Mouse (Mus musculus) lung, adult 10 weeks (tissue): ENCODE measurements around the gene Eri3. TPM values are rescaled to one million over a fixed set of nuclear protein-coding genes. Genes with fewer than 3 reads are reported as not detected.

Experiments
- polyA plus RNA-seq: library from polyadenylated mRNA; stranded (reverse); fragments of 350-450 nt; fragmentation: Illumina TruSeq; extraction: RNeasy Lipid Tissue Mini Kit (QIAGEN cat#74804); gene quantifications from one replicate; pipeline ENCODE4 v1.2.3, GENCODE M21; 2014; ENCODE audit warnings: low read depth, low replicate concordance; ENCODE audit not compliant: insufficient read depth

The Eri3 gene
- 28.6 TPM for polyA plus RNA-seq

DNA sequence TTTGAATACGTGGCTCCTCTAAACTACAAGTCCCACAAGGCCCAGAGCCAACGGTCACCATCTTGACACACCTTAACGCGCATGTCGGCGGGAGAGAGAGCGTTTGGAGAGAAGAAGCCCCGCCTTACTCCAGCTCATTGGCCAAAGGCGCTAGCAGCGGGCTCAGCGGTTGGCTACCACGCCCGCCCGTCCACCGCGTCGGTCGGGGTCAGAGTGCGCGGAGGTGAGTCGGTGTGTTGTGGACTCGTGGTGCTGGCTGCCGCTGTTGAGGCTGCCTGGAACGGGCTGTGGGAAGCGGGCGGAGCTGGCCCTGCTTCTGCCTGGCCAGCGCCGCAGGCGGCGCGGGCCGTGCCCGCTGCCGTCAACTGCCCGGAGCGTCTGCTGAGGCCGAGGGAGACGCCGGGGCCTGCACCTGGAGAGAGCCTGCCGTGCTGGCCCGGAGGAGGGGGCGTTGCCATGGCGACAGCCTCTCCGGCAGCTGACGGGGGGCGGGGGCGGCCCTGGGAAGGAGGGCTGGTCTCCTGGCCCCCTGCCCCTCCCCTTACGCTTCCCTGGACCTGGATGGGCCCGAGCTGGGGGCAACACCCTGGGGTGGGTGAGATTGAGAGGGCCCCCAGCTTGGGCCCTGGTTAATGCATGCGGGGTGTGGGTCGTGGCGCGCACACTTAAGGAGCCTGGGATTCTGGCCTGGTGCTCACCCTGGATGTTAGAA lies at the start of gene Eri3:
TSS of gene Eri3 (plus strand) at position 226 of the 712 bp plus-strand sequence.

DNA sequence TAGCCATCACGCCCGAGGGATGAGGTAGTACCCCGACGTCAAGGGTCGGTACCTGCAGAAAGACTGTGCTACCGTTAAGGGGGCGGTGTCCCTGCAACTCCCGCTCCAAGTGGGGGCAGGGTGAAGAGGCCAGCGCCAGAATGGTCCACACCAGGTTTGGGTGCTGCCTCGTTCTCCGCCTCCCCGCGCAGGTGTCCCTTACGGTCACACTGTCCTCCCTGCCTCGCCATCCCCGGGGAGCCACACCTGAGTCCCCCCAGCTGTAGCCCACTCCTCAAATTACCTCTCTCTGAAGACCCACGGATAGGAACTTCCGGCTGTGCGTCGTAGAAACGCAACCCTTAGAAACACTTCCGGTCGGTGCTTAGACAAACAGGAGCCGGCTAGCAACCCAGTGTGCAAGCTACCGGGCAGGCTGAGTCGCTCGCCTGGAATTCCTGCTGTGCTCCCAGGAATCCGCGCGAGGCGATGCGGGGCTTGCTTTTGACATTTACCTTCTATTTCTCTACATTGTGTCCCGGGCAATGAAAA lies 131.8 kb downstream of the Eri3 start, which contains the start of gene Dmap1:
TSS of gene Dmap1 (minus strand) at position 343 of the 531 bp plus-strand sequence.

Other genes with a start within 250 kb of the Eri3 start
- gene Rnf220, start 53.3 kb upstream of the Eri3 start, polyA plus RNA-seq = 55.2 TPM
- 16.7 TPM for gene Dmap1, start 131.9 kb downstream of the Eri3 start, polyA plus RNA-seq
- gene Gm12845, start 174.0 kb downstream of the Eri3 start, polyA plus RNA-seq = not detected
- not detected for gene Klf17, start 215.3 kb downstream of the Eri3 start, polyA plus RNA-seq